Mouse (Mus musculus) left cerebral cortex, postnatal 14 days (tissue): Measurements from ENCODE around the gene Tmem79. TPM values are rescaled to one million over a fixed set of nuclear protein-coding genes. Genes with fewer than 3 reads are reported as not detected.
"Not testable (repeated sequence)": the region's sequence is repeated elsewhere in the genome, so short reads cannot be mapped to it uniquely, and the experiment has no call there.

ENCODE experiments used
- DNase-seq, 2 experiments: peaks; one replicate each; pipeline ENCODE4 v3.0.0; 2021 to 2022; ENCODE audit warnings: low spot score in 2 of 2, mixed read lengths in 1 of 2
- intact Hi-C: fragments of 180-260 bp; cut with DNase I; formaldehyde crosslinking; loops from one replicate; pipeline ENCODE4 v1.15.1; 2025
- long read RNA-seq, 2 experiments: library from polyadenylated mRNA; stranded (forward); transcript quantifications; one replicate each; pipeline ENCODE4 v2.0.0; 2021
- total RNA-seq, 2 experiments: library from RNA; stranded (reverse); gene quantifications; 2 replicates each; pipeline ENCODE4 v1.2.3; 2021

The Tmem79 gene
- under 1 TPM; 0.99 TPM for total RNA-seq
- long read RNA-seq, experiment 1, partial matches to known transcripts = 0 of 3 reads
- long read RNA-seq, experiment 1, other reads (novel, unspliced or antisense) = 3 of 3 reads
- long read RNA-seq, experiment 2, partial matches to known transcripts = 0 of 3 reads
- long read RNA-seq, experiment 2, other reads (novel, unspliced or antisense) = 3 of 3 reads

DNA sequence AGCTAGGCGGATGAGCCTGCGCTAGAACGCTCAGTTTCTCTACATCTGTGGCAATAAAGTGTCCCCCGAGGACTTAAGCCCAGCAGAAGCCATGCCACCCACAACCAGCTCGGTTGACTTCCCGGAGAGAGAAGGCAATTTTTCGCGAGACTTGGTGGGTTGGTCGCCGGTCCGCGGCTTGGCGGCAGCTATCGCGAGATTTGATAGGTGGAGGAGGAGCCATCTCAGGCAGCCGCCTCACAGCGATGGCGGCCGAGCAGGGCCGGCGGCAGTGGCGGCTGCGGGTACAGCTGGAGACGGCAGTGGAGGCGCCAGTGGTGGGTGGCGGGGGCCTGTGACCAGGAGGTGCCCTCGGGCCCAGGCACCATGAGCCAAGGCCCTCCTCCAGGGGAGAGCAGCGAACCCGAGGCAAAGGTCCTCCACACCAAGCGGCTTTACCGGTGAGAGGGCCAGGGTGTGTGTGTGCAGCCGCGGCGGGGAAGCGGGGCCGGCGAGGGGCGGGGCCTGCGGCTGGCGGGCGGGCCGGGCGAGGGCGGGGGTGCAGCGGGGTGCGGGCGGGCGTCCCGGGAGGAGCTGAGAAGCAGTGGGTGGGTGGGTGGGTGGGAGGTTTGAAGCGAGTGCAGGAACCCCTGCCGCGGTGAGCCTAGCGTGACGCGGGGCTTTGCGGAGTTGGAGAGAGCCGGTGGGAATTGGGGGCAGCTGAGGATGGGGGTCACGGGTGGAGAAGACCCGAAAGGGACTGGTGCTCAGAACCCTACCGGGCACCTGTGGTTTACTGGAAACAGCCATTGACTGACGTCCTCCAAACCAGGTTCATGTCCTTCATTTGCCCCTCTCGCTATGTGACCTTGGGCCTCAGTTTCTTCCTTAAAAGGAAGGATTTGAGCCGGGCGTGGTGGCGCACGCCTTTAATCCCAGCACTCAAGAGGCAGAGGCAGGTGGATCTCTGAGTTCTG lies at the start of gene Tmem79, which contains the start of gene Smg5:
TSS of gene Tmem79 (minus strand) at position 91 of the 956 bp plus-strand sequence.
TSS of gene Smg5 (plus strand) at position 203 of the 956 bp plus-strand sequence.
- peak; percentile 95 to 97 for DNase-seq
- intact Hi-C loops = no loop called here

DNA sequence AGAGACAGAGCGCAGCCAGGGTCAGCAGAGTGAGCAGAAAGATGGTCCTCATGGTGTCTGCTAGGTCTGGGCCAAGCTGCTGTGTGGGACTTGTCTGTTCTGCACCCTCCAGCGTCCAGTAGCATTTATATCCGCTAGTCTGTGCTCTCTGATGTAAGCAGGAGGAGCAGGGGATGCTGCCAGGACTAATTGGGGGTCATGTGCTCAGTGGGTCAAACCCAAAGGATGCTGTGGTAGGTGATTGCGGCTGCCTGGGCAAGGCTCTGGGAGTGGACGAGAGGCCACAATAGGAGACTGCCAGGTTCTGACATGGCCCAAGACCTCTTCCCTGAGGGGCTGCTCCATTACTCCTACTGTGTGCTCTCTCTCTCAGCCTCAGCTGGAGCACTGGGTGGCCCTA lies 48.4 kb upstream of the Tmem79 start, which contains the start of gene Bglap:
TSS of gene Bglap (minus strand) at position 101 of the 400 bp plus-strand sequence.
- DNase-seq = no peak
- intact Hi-C loops = no loop called here

DNA sequence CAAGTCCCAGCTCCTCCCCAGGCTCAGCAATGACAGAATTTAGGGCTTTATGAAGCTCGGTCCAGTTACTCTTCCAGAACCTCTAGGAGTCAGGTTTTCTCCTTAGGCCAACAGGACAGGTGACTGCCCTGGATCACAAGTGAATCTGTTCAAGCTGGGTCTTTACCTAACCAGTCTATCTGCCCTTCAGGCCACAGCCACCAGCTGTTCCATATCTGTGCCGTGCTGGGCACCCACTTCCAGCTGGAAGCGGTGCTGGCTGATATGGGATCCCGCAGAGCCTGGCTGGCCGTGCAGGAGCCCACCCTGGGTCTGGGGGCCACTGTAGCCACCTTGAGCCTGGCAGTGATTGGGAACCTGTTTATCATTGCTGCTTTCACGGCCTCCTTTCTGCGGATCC lies 46.4 kb upstream of the Tmem79 start:
- intact Hi-C loops = not testable (repeated sequence)

DNA sequence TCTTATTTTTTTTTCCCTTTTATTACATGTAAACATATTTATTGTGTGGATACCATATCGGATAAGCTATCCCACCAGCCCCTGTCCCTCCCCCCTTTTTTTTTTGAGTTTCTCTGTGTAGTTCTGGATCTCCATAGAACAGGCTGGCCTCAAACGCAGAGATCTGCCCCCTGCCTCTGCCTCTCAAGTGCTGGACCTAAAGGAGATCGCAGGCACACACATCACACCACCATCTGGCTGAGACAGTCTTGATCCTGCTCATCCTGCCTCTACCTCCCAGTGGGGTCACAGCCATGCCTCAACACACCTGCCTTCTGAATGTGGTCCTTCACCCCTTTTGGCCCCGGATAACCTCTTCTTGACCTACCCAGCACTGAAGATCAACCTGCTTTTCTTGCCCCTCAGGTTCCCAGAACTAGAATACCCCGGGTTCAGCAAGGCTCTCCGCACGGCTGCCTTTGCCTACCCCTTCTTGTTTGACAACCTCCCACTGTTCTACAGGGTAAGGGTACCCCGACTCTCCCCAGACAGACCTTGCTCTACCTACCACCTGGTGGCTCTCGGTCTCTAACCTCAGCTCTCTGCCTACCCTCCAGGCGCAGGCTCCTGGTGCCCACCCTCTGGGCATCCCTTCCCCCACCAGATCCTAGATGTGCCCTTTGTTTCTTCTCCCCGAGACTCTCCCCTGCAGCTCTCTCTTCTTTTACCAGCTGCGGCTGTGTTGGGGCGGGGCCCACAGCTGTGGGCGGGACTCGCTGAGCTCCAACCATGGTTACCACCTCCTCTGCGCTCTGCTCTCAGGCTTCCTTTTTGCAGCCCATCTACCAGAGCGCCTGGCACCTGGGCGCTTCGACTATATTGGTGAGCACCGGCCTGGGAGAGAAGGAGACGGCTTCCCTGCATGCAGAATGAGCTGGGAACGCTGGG lies 45.7 kb upstream of the Tmem79 start:
- DNase-seq = peak in 1 of 2 experiments; percentile 34
- intact Hi-C loops = not testable (repeated sequence)

More for the DNA sequence above, 46.4 kb upstream of the Tmem79 start:
- DNase-seq = not testable (repeated sequence)

DNA sequence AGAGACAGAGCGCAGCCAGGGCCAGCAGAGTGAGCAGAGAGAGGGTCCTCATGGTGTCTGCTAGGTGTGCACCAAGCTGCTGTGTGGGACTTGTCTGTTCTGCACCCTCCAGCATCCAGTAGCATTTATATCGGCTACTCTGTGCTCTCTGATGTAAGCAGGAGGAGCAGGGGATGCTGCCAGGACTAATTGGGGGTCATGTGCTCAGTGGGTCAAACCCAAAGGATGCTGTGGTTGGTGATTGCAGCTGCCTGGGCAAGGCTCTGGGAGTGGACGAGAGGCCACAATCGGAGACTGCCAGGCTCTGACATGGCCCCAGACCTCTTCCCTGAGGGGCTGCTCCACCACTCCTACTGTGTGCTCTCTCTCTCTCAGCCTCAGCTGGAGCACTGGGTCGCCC lies 42.7 kb upstream of the Tmem79 start, which contains the start of gene Bglap2:
TSS of gene Bglap2 (minus strand) at position 101 of the 400 bp plus-strand sequence.
- DNase-seq, intact Hi-C loops: not testable (repeated sequence)

DNA sequence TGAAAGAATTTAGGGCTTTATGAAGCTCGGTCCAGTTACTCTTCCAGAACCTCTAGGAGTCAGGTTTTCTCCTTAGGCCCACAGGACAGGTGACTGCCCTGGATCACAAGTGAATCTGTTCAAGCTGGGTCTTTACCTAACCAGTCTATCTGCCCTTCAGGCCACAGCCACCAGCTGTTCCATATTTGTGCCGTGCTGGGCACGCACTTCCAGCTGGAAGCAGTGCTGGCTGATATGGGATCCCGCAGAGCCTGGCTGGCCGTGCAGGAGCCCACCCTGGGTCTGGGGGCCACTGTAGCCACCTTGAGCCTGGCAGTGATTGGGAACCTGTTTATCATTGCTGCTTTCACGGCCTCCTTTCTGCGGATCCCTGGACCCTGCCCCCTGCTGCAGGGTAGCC lies 40.7 kb upstream of the Tmem79 start:
- DNase-seq = not testable (repeated sequence)

DNA sequence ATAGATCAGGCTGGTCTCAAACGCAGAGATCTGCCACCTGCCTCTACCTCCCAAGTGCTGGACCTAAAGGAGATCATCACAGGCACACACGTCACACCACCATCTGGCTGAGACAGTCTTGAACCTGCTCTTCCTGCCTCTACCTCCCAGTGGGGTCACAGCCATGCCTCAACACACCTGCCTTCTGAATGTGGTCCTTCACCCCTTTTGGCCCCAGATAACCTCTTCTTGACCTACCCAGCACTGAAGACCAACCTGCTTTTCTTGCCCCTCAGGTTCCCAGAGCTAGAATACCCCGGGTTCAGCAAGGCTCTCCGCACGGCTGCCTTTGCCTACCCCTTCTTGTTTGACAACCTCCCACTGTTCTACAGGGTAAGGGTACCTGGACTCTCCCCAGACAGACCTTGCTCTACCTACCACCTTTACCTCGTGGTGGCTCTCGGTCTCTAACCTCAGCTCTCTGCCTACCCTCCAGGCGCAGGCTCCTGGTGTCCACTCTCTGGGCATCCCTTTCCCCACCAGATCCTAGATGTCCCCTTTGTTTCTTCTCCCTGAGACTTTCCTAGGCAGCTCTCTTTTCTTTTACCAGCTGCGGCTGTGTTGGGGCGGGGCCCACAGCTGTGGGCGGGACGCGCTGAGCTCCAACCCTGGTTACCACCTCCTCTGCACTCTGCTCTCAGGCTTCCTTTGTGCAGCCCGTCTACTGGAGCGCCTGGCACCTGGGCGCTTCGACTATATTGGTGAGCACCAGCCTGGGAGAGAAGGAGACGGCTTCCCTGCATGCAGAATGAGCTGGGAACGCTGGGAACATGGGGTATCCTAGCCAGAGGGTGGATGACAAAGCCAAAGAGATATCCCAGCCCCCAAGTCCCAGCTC lies 40.0 kb upstream of the Tmem79 start:
- intact Hi-C loops = not testable (repeated sequence)
- DNase-seq = peak in 1 of 2 experiments; percentile 30

More for the DNA sequence above, 40.7 kb upstream of the Tmem79 start:
- intact Hi-C loops = not testable (repeated sequence)

DNA sequence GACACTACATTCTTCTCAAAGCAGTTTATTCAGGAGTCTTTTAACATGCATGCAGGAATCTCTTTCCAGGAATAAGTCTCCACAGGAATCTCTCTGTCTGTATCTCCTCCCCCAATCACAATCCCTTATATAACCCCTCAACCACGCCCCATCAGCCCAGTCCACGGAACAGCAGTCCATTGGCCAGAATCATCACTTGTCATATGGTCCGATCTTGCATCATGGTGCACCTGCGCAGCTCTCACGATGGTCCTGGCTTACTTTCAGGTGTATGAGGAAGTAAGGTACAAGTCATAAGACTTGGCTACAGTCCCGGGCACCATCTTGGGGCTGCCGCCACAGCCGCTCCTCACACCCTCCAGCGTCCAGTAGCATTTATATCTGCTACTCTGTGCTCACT lies 36.7 kb upstream of the Tmem79 start, which contains the start of gene Bglap3:
TSS of gene Bglap3 (minus strand) at position 101 of the 400 bp plus-strand sequence.
- intact Hi-C loops, DNase-seq: not testable (repeated sequence)

DNA sequence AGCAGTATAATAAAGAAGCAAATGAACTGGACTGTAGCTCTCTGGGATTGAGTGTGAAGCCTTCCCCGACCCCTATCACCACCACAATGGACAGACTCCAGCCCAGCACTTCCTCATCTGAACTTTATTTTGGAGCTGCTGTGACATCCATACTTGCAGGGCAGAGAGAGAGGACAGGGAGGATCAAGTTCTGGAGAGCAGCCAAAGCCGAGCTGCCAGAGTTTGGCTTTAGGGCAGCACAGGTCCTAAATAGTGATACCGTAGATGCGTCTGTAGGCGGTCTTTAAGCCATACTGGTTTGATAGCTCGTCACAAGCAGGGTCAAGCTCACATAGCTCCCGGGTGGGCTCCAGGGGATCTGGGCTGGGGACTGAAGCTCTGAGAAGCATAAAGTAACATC lies 32.6 kb upstream of the Tmem79 start:
- DNase-seq, intact Hi-C loops: not testable (repeated sequence)

DNA sequence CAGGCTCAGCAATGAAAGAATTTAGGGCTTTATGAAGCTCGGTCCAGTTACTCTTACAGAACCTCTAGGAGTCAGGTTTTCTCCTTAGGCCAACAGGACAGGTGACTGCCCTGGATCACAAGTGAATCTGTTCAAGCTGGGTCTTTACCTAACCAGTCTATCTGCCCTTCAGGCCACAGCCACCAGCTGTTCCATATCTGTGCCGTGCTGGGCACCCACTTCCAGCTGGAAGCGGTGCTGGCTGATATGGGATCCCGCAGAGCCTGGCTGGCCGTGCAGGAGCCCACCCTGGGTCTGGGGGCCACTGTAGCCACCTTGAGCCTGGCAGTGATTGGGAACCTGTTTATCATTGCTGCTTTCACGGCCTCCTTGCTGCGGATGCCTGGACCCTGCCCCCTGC lies 31.6 kb upstream of the Tmem79 start:
- intact Hi-C loops, DNase-seq: not testable (repeated sequence)

DNA sequence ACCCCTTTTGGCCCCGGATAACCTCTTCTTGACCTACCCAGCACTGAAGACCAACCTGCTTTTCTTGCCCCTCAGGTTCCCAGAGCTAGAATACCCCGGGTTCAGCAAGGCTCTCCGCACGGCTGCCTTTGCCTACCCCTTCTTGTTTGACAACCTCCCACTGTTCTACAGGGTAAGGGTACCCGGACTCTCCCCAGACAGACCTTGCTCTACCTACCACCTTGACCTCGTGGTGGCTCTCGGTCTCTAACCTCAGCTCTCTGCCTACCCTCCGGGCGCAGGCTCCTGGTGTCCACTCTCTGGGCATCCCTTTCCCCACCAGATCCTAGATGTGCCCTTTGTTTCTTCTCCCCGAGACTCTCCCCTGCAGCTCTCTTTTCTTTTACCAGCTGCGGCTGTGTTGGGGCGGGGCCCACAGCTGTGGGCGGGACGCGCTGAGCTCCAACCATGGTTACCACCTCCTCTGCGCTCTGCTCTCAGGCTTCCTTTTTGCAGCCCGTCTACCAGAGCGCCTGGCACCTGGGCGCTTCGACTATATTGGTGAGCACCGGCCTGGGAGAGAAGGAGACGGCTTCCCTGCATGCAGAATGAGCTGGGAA lies 31.0 kb upstream of the Tmem79 start:
- intact Hi-C loops = not testable (repeated sequence)
- DNase-seq = peak; percentile 70 to 74

DNA sequence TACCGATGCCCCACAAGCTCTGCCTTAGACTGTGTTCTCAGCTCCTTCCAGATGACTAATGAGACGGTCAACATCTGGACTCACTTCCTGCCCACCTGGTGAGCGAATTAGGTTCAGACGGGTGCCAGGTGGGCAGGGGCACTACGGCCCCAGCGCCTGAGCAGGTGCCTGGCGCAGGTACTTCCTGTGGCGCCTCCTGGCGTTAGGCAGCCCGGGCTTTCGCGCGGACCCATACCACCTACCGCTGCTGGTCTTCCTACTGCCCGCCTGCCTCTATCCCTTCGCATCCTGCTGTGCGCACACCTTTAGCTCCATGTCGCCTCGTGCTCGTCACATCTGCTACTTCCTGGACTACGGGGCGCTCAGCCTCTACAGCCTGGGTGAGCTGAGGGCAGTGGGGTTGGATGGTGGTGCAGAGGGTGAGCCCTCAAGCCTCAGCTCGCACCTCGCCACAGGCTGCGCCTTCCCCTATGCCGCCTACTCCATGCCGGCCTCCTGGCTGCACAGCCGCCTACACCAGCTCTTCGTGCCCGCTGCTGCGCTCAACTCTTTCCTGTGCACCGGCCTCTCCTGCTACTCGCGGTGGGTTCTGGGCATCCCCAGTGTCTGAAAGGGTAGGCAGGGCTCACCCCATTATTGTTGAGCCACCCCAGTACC lies 29.9 kb upstream of the Tmem79 start:
- no peak for DNase-seq
- intact Hi-C loops = no loop called here

DNA sequence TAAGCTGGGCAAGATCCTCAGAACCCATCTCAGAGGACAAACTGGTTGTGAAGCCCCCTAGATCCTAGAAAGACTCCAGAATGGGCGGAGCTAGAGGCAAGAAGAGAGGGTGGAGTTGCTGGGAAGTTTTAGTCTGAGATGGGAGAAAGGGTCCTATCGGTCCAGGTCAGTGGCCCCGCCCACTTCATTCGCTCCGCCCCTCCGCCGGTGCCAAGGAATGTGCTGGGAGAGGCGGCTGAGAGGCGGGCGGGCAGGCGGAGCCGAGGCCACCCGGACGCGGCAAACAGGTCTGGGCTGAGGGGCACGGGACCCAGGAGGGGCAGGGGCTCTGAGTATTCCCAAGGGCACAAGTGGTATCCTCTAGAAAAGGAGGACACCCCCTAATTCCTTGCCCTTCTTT lies 28.4 kb upstream of the Tmem79 start, which contains the start of gene Paqr6:
TSS of gene Paqr6 (plus strand) at position 248 of the 400 bp plus-strand sequence.
- no peak for DNase-seq
- intact Hi-C loops = no loop called here

DNA sequence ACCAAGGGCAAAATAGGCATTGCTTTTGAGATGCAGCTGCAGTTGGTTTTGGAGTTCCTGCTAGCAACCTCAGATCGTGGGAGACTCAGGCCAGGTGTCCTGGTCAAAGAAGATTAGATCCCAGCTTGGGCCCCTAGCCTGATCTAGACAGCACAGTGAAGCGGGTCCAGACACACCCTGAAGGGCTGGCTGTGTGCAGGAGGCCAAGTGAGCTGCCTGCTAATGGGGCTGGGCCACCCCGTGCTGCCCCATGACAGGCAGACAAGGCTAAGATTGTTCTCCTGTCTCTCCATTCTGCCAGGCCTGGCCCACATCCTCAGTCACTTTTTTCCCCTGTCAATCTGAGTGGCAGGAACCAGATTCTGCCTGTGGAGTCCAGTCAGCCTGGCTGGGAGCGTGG lies 27.8 kb upstream of the Tmem79 start:
- intact Hi-C loops = no loop called here
- DNase-seq = peak in 1 of 2 experiments; percentile 39

DNA sequence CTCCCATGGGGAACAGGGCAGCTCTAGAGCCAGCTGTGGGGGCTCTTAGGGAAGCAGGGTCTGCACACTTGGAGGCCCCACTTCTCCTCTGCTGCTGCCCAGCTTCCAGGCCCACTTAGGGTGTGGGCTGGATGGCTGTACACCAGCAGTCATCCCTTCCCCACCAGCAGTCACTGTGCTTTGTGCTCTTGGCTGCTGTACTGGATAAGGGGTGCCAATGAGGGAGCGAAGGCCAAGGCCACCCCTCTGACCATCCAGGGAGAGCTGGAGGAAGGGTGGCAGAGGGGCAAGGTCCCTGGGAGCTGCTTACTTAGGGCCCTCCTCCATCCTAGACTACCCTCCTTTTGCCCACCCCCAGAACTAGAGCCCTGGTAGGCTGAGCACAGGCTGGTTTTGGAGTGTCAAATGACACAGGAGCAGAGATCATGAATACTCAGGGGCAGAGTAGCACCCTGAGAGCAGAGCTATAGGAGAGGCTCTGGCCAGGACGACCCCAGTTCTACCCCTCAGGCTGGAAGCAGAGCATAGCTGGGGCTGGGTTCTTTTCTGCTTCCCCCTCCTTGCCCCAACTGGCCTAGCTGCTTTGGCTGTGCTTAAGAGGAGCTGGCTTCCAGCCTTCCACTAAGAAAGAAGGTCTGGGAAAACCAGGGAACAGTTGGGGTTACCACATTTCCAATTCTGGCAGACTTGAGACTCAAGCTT lies 25.8 kb upstream of the Tmem79 start:
- no peak for DNase-seq
- intact Hi-C loops = no loop called here

DNA sequence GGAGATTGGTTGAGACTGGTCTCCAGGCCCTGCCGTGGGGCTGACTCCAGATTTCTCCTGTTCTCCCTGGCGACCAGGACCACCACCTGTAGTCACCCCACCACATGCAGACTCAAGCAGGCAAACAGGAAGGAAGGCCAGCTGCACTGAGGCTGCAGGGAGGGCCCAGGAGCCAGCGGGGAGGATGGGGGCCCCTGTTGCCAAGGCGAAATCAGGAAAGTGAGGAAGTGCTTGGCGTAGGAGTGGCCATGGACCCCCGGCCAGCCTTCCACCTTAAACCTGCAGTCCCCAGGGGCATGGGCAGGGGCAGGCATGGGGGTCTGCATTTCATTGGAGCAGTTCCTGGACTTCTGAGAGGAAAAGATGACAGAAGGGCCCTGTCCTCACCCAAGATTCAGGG lies 25.1 kb upstream of the Tmem79 start:
- DNase-seq = no peak
- intact Hi-C loops = no loop called here

DNA sequence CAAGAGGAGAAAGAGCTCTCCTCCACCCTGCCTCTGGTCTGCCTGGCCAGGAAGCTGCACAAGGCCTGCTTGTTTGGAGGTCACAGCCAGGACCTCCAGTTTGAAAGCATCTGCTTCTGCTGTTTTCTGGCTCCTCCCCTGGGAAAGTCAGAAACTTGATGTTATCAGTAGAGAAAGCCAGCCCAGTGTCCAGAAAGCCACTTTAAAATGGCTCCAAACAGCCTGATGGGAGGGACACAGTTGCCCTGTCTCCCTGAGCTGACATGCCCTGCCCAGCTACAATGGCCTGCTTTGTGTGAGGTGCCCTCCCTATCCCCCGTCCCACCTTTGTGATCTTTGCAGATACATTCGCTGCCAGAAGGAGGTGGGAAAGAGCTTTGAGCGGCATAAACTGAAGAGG lies 24.0 kb upstream of the Tmem79 start:
- DNase-seq = no peak
- intact Hi-C loops = no loop called here
